Mouse (Mus musculus) layer of hippocampus, adult 11-12 months (tissue): ENCODE results near the gene Opn4.

Experiments
- DNase-seq: peaks from one replicate; pipeline ENCODE4 v3.0.0; 2022; ENCODE audit warnings: low spot score

Opn4 gene

GRCm38 (mm10) chr14:34590743-34591675 lies 8.9 kb downstream of the Opn4 start:
- DNase-seq: peak; percentile 57

GRCm38 (mm10) chr14:34590017-34590570 lies 9.8 kb downstream of the Opn4 start:
- peak; percentile 49 for DNase-seq

GRCm38 (mm10) chr14:34589185-34589713 lies 10.7 kb downstream of the Opn4 start:
- DNase-seq: no peak

- no peak for DNase-seq
These were observed 11.4 kb downstream of the Opn4 start, which contains the start of gene Ldb3 for GRCm38 (mm10) chr14:34588498-34588897. Gene Ldb3 (minus strand): TSS chr14:34588682.

- DNase-seq: no peak
These were observed 11.9 kb downstream of the Opn4 start for GRCm38 (mm10) chr14:34588005-34588404.

- no peak for DNase-seq
These were observed 13.1 kb downstream of the Opn4 start for GRCm38 (mm10) chr14:34586871-34587270.

GRCm38 (mm10) chr14:34585358-34586105 lies 14.4 kb downstream of the Opn4 start:
- DNase-seq: no peak

GRCm38 (mm10) chr14:34582740-34583427 lies 17.1 kb downstream of the Opn4 start:
- no peak for DNase-seq

GRCm38 (mm10) chr14:34576858-34577257 lies 23.1 kb downstream of the Opn4 start:
- no peak for DNase-seq

GRCm38 (mm10) chr14:34574068-34574467 lies 25.9 kb downstream of the Opn4 start:
- DNase-seq: no peak

- no peak for DNase-seq
These were observed 26.5 kb downstream of the Opn4 start for GRCm38 (mm10) chr14:34573348-34573913.

GRCm38 (mm10) chr14:34571610-34572387 lies 28.1 kb downstream of the Opn4 start:
- DNase-seq: no peak

GRCm38 (mm10) chr14:34570903-34571302 lies 29.0 kb downstream of the Opn4 start:
- DNase-seq: no peak

- DNase-seq: peak; percentile 58
These were observed 29.6 kb downstream of the Opn4 start for GRCm38 (mm10) chr14:34570294-34570693.

GRCm38 (mm10) chr14:34569534-34570194 lies 30.3 kb downstream of the Opn4 start:
- DNase-seq: no peak

- DNase-seq: no peak
These were observed 31.3 kb downstream of the Opn4 start for GRCm38 (mm10) chr14:34568626-34569025.

GRCm38 (mm10) chr14:34567697-34568096 lies 32.2 kb downstream of the Opn4 start:
- DNase-seq: no peak

- DNase-seq: no peak
These were observed 33.4 kb downstream of the Opn4 start for GRCm38 (mm10) chr14:34566530-34566929.

- DNase-seq: no peak
These were observed 34.2 kb downstream of the Opn4 start for GRCm38 (mm10) chr14:34565711-34566110.

- DNase-seq: no peak
These were observed 35.3 kb downstream of the Opn4 start for GRCm38 (mm10) chr14:34564646-34565045.
